Mouse (Mus musculus) heart, postnatal 0 days (tissue): ENCODE measurements around the gene Cdc42ep5.

Experiments used
- CTCF ChIP-seq: IDR thresholded peaks from 2 replicates; pipeline ENCODE4 v1.5.1; 2016; ENCODE audit warnings: antibody characterized with exemption, control low read depth, low read depth
- EP300 ChIP-seq: IDR thresholded peaks from 2 replicates; pipeline ENCODE4 v1.6.1; 2016; ENCODE audit warnings: antibody characterized with exemption, low read depth

GRCm38 (mm10) chr7:4111766-4112165 lies 52.9 kb downstream of the Cdc42ep5 start:
- no peak for TF ChIP-seq CTCF
- no peak for TF ChIP-seq EP300
